Mouse (Mus musculus): ENCODE results near the gene Rabep1.

Gene Rabep1

GRCm38 (mm10) chr11:70980232-70980631, 135.7 kb downstream of the Rabep1 start:
- DNase-seq = no peak

GRCm38 (mm10) chr11:70980751-70981510, 136.4 kb downstream of the Rabep1 start:
- DNase-seq = no peak

- no peak for DNase-seq
These were observed 137.5 kb downstream of the Rabep1 start for GRCm38 (mm10) chr11:70982030-70982429.

- DNase-seq = peak; percentile 94 to 96
These were observed 138.1 kb downstream of the Rabep1 start, which contains the start of gene C1qbp for GRCm38 (mm10) chr11:70982557-70983228. Gene C1qbp, minus strand, starts transcription at chr11:70983026.

Measured in cerebellum, postnatal 36 days (tissue).